Mouse (Mus musculus): ENCODE measurements at regions not wholly inside any gene's neighbourhood (a gene's known extent, or its start where the extent isn't known, plus 50 kb on each side); places are given as distances from the start of the nearest gene placed in this dataset.
"Not testable (repeated sequence)": the region's sequence is repeated elsewhere in the genome, so short reads cannot be mapped to it uniquely, and the experiment has no call there.

- DNase-seq (ENCODE audit: low spot score in 2 of 2): no peak
These were observed 62.4 kb upstream of the Acpp start for GRCm38 (mm10) chr9:104399927-104400326.

- not testable (repeated sequence) for DNase-seq (ENCODE audit: low spot score in 2 of 2)
These were observed 60.9 kb upstream of the Acpp start for GRCm38 (mm10) chr9:104398484-104398883.

GRCm38 (mm10) chr9:104387805-104388204, 50.3 kb upstream of the Acpp start:
- no peak for DNase-seq (ENCODE audit: low spot score in 2 of 2)

Small RNAs in the stretch of these regions (microRNA-seq; reads per million reads assigned to microRNA genes)
- gene Mir2136: 0 reads per million in 2 experiments

Measured in layer of hippocampus, adult 8-10 months (tissue).